ENCODE assay signal across 8 mouse cellular contexts in the genomic region with DNA sequence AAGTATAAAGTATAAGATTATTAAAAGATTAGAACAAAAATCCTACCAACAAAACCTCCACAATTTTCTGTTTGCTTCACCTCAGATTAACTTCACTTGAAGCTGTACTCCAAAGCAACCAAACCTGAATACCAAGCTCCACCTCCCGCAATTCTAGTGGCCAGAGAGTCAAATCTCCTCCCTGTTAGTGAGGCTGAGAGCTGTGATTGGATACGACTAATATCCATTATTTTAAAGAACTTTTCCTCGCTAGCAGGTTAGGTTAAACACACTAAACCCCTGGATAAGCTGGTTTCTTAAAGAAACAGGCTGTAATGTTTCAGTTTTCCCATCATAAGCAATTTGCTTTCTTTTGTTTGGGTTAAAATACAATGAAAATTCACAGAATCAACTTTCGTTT. TPM values are rescaled to one million over a fixed set of nuclear protein-coding genes. Genes with fewer than 3 reads are reported as not detected.
DNase-seq lines count a peak whose midpoint lies in the region; ATAC-seq and TF ChIP-seq lines count a peak whose summit lies in the region.

No protein-coding gene starts in this region.

- no peak overlapping the region for H3K27ac ChIP-seq in embryonic facial prominence, embryonic 15.5 days (replicated peaks)
- H3K27ac ChIP-seq in kidney, adult 2 months (ENCODE audit: insufficient read depth, low read depth, low read length), result no peak overlapping the region
- H3K27ac ChIP-seq in limb, embryonic 12.5 days, result no peak overlapping the region
- no peak overlapping the region for H3K27ac ChIP-seq in midbrain, embryonic 13.5 days

- TF ChIP-seq CTCF in kidney, adult 2 months (conservative IDR thresholded peaks at IDR 0.05; ENCODE audit: insufficient read depth, insufficient read length, low read depth, low read length), result no peak

- peak; percentile 94 for ATAC-seq in embryonic facial prominence, embryonic 15.5 days (ENCODE audit: insufficient number of reproducible peaks, low FRiP score, low TSS enrichment, low read depth)
- ATAC-seq in limb, embryonic 12.5 days (ENCODE audit: insufficient number of reproducible peaks, insufficient read depth, low FRiP score, low TSS enrichment, low read depth), result peak; percentile 96
- ATAC-seq in midbrain, embryonic 13.5 days, result peak; percentile 99

- H3K36me3 ChIP-seq in embryonic facial prominence, embryonic 15.5 days, result no peaks in the 10 kb centered on the region
- H3K36me3 ChIP-seq in kidney, adult 2 months (ENCODE audit: control insufficient read depth, insufficient read depth, low read length), result no peaks in the 10 kb centered on the region
- H3K36me3 ChIP-seq in limb, embryonic 12.5 days, result no peaks in the 10 kb centered on the region
- H3K36me3 ChIP-seq in midbrain, embryonic 13.5 days, result no peaks in the 10 kb centered on the region

- WGBS in embryonic facial prominence, embryonic 15.5 days, result 2% methylated on average over 4 of the region's 4 CpGs
- under 1% methylated on average over 4 of the region's 4 CpGs for WGBS in kidney, adult 2 months
- 3% methylated on average over 4 of the region's 4 CpGs for WGBS in limb, embryonic 12.5 days
- 1% methylated on average over 4 of the region's 4 CpGs for WGBS in midbrain, embryonic 13.5 days

- no peaks in the 10 kb centered on the region for H3K9me3 ChIP-seq in embryonic facial prominence, embryonic 15.5 days (replicated peaks)
- no peaks in the 10 kb centered on the region for H3K9me3 ChIP-seq in limb, embryonic 12.5 days
- H3K9me3 ChIP-seq in midbrain, embryonic 13.5 days, result no peaks in the 10 kb centered on the region

- H3K27me3 ChIP-seq in embryonic facial prominence, embryonic 15.5 days, result no peaks in the 10 kb centered on the region
- no peaks in the 10 kb centered on the region for H3K27me3 ChIP-seq in kidney, adult 2 months (replicated peaks; ENCODE audit: control insufficient read depth, insufficient read depth, low read length)
- H3K27me3 ChIP-seq in limb, embryonic 12.5 days, result no peaks in the 10 kb centered on the region
- no peaks in the 10 kb centered on the region for H3K27me3 ChIP-seq in midbrain, embryonic 13.5 days

- no peak overlapping the region for H3K9ac ChIP-seq in embryonic facial prominence, embryonic 15.5 days
- 0 out of 2 replicates have a peak overlapping the region, but pooled peaks have one; percentile 37 for H3K9ac ChIP-seq in limb, embryonic 12.5 days (replicated peaks)
- H3K9ac ChIP-seq in midbrain, embryonic 13.5 days (replicated peaks), result peak overlapping the region; percentile 32; the same call in 1 of the 2 replicates

- peak overlapping the region; percentile 46 for H3K4me3 ChIP-seq in embryonic facial prominence, embryonic 15.5 days (replicated peaks)
- peak overlapping the region; percentile 39; the same call in 1 of the 2 replicates for H3K4me3 ChIP-seq in kidney, adult 2 months (ENCODE audit: insufficient read depth, low read depth, low read length)
- peak overlapping the region; percentile 46 for H3K4me3 ChIP-seq in limb, embryonic 12.5 days (replicated peaks)
- H3K4me3 ChIP-seq in midbrain, embryonic 13.5 days (replicated peaks), result peak overlapping the region; percentile 51

- peak; percentile 60 to 66 for DNase-seq in B cell, adult 2 months
- DNase-seq in adrenal gland, postnatal 36 days, result peak; percentile 79 to 82
- peak; percentile 92 for DNase-seq in heart, adult 8-10 months (ENCODE audit: low spot score)
- DNase-seq in kidney, adult 2 months, result peak; percentile 93
- peak; percentile 32 to 48 for DNase-seq in spleen, postnatal 14 days (ENCODE audit: low spot score in 2 of 2)

- H3K4me1 ChIP-seq in embryonic facial prominence, embryonic 15.5 days, result peaks cover 7% of the 10 kb centered on the region
- peaks cover 5% of the 10 kb centered on the region; the same call in 1 of the 2 replicates for H3K4me1 ChIP-seq in kidney, adult 2 months (ENCODE audit: control insufficient read depth, insufficient read depth, low read length)
- peaks cover 10% of the 10 kb centered on the region; the same call in 1 of the 2 replicates for H3K4me1 ChIP-seq in limb, embryonic 12.5 days (replicated peaks)
- H3K4me1 ChIP-seq in midbrain, embryonic 13.5 days (replicated peaks), result peaks cover 33% of the 10 kb centered on the region

- no peak for TF ChIP-seq POLR2A in kidney, adult 2 months (IDR thresholded peaks at IDR 0.05; ENCODE audit: low read depth, low read length)

- H3K4me2 ChIP-seq in embryonic facial prominence, embryonic 15.5 days (replicated peaks), result peak overlapping the region; percentile 42
- H3K4me2 ChIP-seq in limb, embryonic 12.5 days, result peak overlapping the region; percentile 55
- H3K4me2 ChIP-seq in midbrain, embryonic 13.5 days (replicated peaks), result peak overlapping the region; percentile 29

RNA-seq across cellular contexts. Expression of a gene that starts 10.5 kb away (rescaled TPM):
- 100 to 1,000 TPM; 117 to 122 TPM for total RNA-seq in adrenal gland, postnatal 36 days (2021)
- polyA plus RNA-seq in embryonic facial prominence, embryonic 15.5 days (2015; fragmentation: Nextera tagmentation; extraction: Ambion mirVana), result 157 and 158 TPM in 2 replicates
- total RNA-seq in heart, adult 8-10 months (2022), result 100 to 1,000 TPM in 1 of 4 experiments, 10 to 100 TPM in 3; 82.5 to 102 (median 85.4) TPM
- 62.5 and 237 TPM in 2 replicates for polyA plus RNA-seq in kidney, adult 2 months (2012; rRNA removed)
- polyA plus RNA-seq in limb, embryonic 12.5 days (2016; fragmentation: Nextera tagmentation; extraction: Ambion mirVana), result 192 and 199 TPM in 2 replicates
- polyA plus RNA-seq in midbrain, embryonic 13.5 days (2015; fragmentation: Nextera tagmentation; extraction: Ambion mirVana), result 213 and 232 TPM in 2 replicates

Comparison
In these comparisons a context has a peak if more than half of its experiments do, and no peak if none do; other contexts are left out.
1. DNase-seq: peak in every context shown above with its lines; median percentile 93 in kidney, adult 2 months; 92 in heart, adult 8-10 months; 80 in adrenal gland, postnatal 36 days; 63 in B cell, adult 2 months; 40 in spleen, postnatal 14 days.